Mouse (Mus musculus): ENCODE measurements at regions not wholly inside any gene's neighbourhood (a gene's known extent, or its start where the extent isn't known, plus 50 kb on each side); places are given as distances from the start of the nearest gene placed in this dataset.

GRCm38 (mm10) chr5:112093905-112094571, 158.3 kb downstream of the Cryba4 start:
- no peak for TF ChIP-seq POLR2A (IDR thresholded peaks at IDR 0.05; ENCODE audit: borderline replicate concordance, low read depth, low read length)
- no peak for TF ChIP-seq CTCF (IDR thresholded peaks at IDR 0.05; ENCODE audit: low read depth, low read length)

All from bone marrow macrophage, adult 2 months (primary cell).